Mouse (Mus musculus) cerebellum, adult 9-10 months (tissue): Measurements from ENCODE around the gene Grid2ip.
"Not testable (repeated sequence)": the region's sequence is repeated elsewhere in the genome, so short reads cannot be mapped to it uniquely, and the experiment has no call there.

Experiments used
- DNase-seq: peaks from one replicate; pipeline ENCODE4 v3.0.0; 2022

The Grid2ip gene

GRCm38 (mm10) chr5:143363678-143364615 lies 6.8 kb downstream of the Grid2ip start:
- no peak for DNase-seq

GRCm38 (mm10) chr5:143367931-143368330 lies 10.8 kb downstream of the Grid2ip start:
- peak; percentile 26 for DNase-seq

GRCm38 (mm10) chr5:143369611-143370255 lies 12.6 kb downstream of the Grid2ip start:
- DNase-seq: no peak

- DNase-seq: peak; percentile 21
These were observed 13.4 kb downstream of the Grid2ip start for GRCm38 (mm10) chr5:143370416-143371145.

- no peak for DNase-seq
These were observed 14.0 kb downstream of the Grid2ip start for GRCm38 (mm10) chr5:143371146-143371510.

- DNase-seq: no peak
These were observed 15.7 kb downstream of the Grid2ip start for GRCm38 (mm10) chr5:143372818-143373217.

- peak; percentile 30 for DNase-seq
These were observed 18.1 kb downstream of the Grid2ip start for GRCm38 (mm10) chr5:143375242-143375641.

GRCm38 (mm10) chr5:143376156-143376555 lies 19.0 kb downstream of the Grid2ip start:
- DNase-seq: no peak

GRCm38 (mm10) chr5:143386797-143387621 lies 29.9 kb downstream of the Grid2ip start:
- no peak for DNase-seq

- DNase-seq: no peak
These were observed 37.0 kb downstream of the Grid2ip start for GRCm38 (mm10) chr5:143394184-143394583.

- DNase-seq: not testable (repeated sequence)
These were observed 37.8 kb downstream of the Grid2ip start for GRCm38 (mm10) chr5:143394966-143395365.

GRCm38 (mm10) chr5:143395649-143396048 lies 38.5 kb downstream of the Grid2ip start:
- DNase-seq: no peak

GRCm38 (mm10) chr5:143400501-143400900 lies 43.4 kb downstream of the Grid2ip start:
- DNase-seq: no peak

GRCm38 (mm10) chr5:143401556-143401955 lies 44.4 kb downstream of the Grid2ip start:
- DNase-seq: no peak

- DNase-seq: peak; percentile 89
These were observed 46.3 kb downstream of the Grid2ip start, which contains the start of gene Kdelr2 for GRCm38 (mm10) chr5:143403221-143404147. Gene Kdelr2 (plus strand): TSS chr5:143403838.

GRCm38 (mm10) chr5:143404148-143404930 lies 47.2 kb downstream of the Grid2ip start:
- DNase-seq: peak; percentile 31

GRCm38 (mm10) chr5:143405200-143405599 lies 48.1 kb downstream of the Grid2ip start:
- no peak for DNase-seq

- DNase-seq: no peak
These were observed 49.4 kb downstream of the Grid2ip start for GRCm38 (mm10) chr5:143406548-143406947.

GRCm38 (mm10) chr5:143409239-143409638 lies 52.1 kb downstream of the Grid2ip start:
- no peak for DNase-seq

- no peak for DNase-seq
These were observed 53.8 kb downstream of the Grid2ip start for GRCm38 (mm10) chr5:143410841-143411395.
